In genomic region chr3:84175337-84176315, GRCm38 (mm10) we compare ENCODE assay signal across 8 mouse cellular contexts. TPM values are rescaled to one million over a fixed set of nuclear protein-coding genes. Genes with fewer than 3 reads are reported as not detected.
DNase-seq lines count a peak whose midpoint lies in the region; ATAC-seq and TF ChIP-seq lines count a peak whose summit lies in the region.

No protein-coding gene starts in this region.

- H3K9ac ChIP-seq in CH12.LX (ENCODE audit: insufficient read depth, low read depth) = no peak overlapping the region
- no peak overlapping the region for H3K9ac ChIP-seq in heart, postnatal 0 days (replicated peaks; ENCODE audit: low read depth, low read length)
- H3K9ac ChIP-seq in neural tube, embryonic 15.5 days (replicated peaks) = no peak overlapping the region

- no peaks in the 10 kb centered on the region for H3K9me3 ChIP-seq in CH12.LX (replicated peaks; ENCODE audit: low read length)
- H3K9me3 ChIP-seq in heart, postnatal 0 days (replicated peaks; ENCODE audit: control insufficient read depth, low read length) = no peaks in the 10 kb centered on the region
- no peaks in the 10 kb centered on the region for H3K9me3 ChIP-seq in neural tube, embryonic 15.5 days (replicated peaks)

- H3K36me3 ChIP-seq in CH12.LX (replicated peaks in 1 of 2; ENCODE audit: control insufficient read depth in 1 of 2, insufficient read depth in 1 of 2, low read length in 1 of 2) = peaks cover 0 to 9% of the 10 kb centered on the region in 2 experiments
- H3K36me3 ChIP-seq in heart, postnatal 0 days (replicated peaks; ENCODE audit: control insufficient read depth, insufficient read depth, low read length) = peaks cover 24% of the 10 kb centered on the region
- peaks cover 36% of the 10 kb centered on the region for H3K36me3 ChIP-seq in neural tube, embryonic 15.5 days
- no peaks in the 10 kb centered on the region for H3K36me3 ChIP-seq in testis, adult 2 months (ENCODE audit: control insufficient read depth, insufficient read depth, low read length)

- TF ChIP-seq CTCF in CH12.LX (conservative IDR thresholded peaks at IDR 0.05 in 1 of 2, IDR thresholded peaks at IDR 0.05 in 1 of 2; ENCODE audit: low read depth in 2 of 2, low read length in 2 of 2) = peak; percentile 72 to 97
- peak; percentile 46; the same call in 1 of the 2 replicates for TF ChIP-seq CTCF in bone marrow macrophage, adult 2 months (IDR thresholded peaks at IDR 0.05; ENCODE audit: low read depth, low read length)
- peak; percentile 94 for TF ChIP-seq CTCF in heart, postnatal 0 days (IDR thresholded peaks at IDR 0.05; ENCODE audit: low read depth)
- TF ChIP-seq CTCF in testis, adult 2 months (IDR thresholded peaks at IDR 0.05; ENCODE audit: control insufficient read depth, insufficient read depth, insufficient replicate concordance, low read depth, low read length) = peak; percentile 38; the same call in 1 of the 2 replicates

- in situ Hi-C loops in CH12.LX (cut with MboI; ENCODE audit: low pct_ligation_motif_present, low pct_unique_long_range_greater_than_20kb, low sequenced_read_pairs) = no loop called here

- H3K4me1 ChIP-seq in CH12.LX (ENCODE audit: control insufficient read depth in 1 of 2, insufficient read depth in 2 of 2) = peaks cover 2 to 15% of the 10 kb centered on the region in 2 experiments
- no peaks in the 10 kb centered on the region for H3K4me1 ChIP-seq in bone marrow macrophage, adult 2 months (ENCODE audit: control insufficient read depth, insufficient read depth, low read length)
- no peaks in the 10 kb centered on the region for H3K4me1 ChIP-seq in heart, postnatal 0 days (ENCODE audit: control insufficient read depth, insufficient read depth)
- H3K4me1 ChIP-seq in neural tube, embryonic 15.5 days = no peaks in the 10 kb centered on the region; the same call in 1 of the 2 replicates
- no peaks in the 10 kb centered on the region for H3K4me1 ChIP-seq in testis, adult 2 months (ENCODE audit: control insufficient read depth, insufficient read depth, low read length)

- TF ChIP-seq POLR2A in CH12.LX (IDR thresholded peaks at IDR 0.05; ENCODE audit: low read depth, low read length) = no peak
- no peak for TF ChIP-seq POLR2A in bone marrow macrophage, adult 2 months (IDR thresholded peaks at IDR 0.05; ENCODE audit: borderline replicate concordance, low read depth, low read length)
- no peak for TF ChIP-seq POLR2A in testis, adult 2 months (IDR thresholded peaks at IDR 0.05; ENCODE audit: control insufficient read depth, low read depth, low read length)

- H3K79me2 ChIP-seq in CH12.LX (replicated peaks; ENCODE audit: control insufficient read depth, extremely low read depth, insufficient read depth, poor library complexity, severe bottlenecking) = no peaks in the 10 kb centered on the region

- H3K27ac ChIP-seq in CH12.LX (ENCODE audit: insufficient read depth, low read depth) = no peak overlapping the region
- no peak overlapping the region for H3K27ac ChIP-seq in bone marrow macrophage, adult 2 months (ENCODE audit: insufficient read depth, low read depth, low read length)
- H3K27ac ChIP-seq in heart, postnatal 0 days (ENCODE audit: low read depth) = no peak overlapping the region
- H3K27ac ChIP-seq in neural tube, embryonic 15.5 days (replicated peaks) = no peak overlapping the region
- H3K27ac ChIP-seq in testis, adult 2 months (ENCODE audit: control insufficient read depth, insufficient read depth, low read depth, low read length) = no peak overlapping the region

- TF ChIP-seq RAD21 in CH12.LX (IDR thresholded peaks at IDR 0.05; ENCODE audit: low read depth, low read length) = no peak; the same call in none of the 2 replicates

- H3K27me3 ChIP-seq in CH12.LX (replicated peaks) = no peaks in the 10 kb centered on the region
- no peaks in the 10 kb centered on the region for H3K27me3 ChIP-seq in heart, postnatal 0 days (ENCODE audit: control insufficient read depth, insufficient read depth, low read length)
- no peaks in the 10 kb centered on the region for H3K27me3 ChIP-seq in neural tube, embryonic 15.5 days (replicated peaks)
- H3K27me3 ChIP-seq in testis, adult 2 months (ENCODE audit: control insufficient read depth, insufficient read depth, low read length) = no peaks in the 10 kb centered on the region

- 55% methylated on average over 7 of the region's 7 CpGs for WGBS in heart, postnatal 0 days
- 47% methylated on average over 7 of the region's 7 CpGs for WGBS in neural tube, embryonic 15.5 days

- dilution Hi-C loops in CH12.LX (cut with MboI; ENCODE audit: extremely low pct_ligation_motif_present, extremely low pct_unique_long_range_greater_than_20kb, low sequenced_read_pairs) = no loop called here

- no peak for TF ChIP-seq EP300 in CH12.LX (IDR thresholded peaks at IDR 0.05; ENCODE audit: low read length)
- TF ChIP-seq EP300 in heart, postnatal 0 days (IDR thresholded peaks at IDR 0.05; ENCODE audit: low read depth) = no peak

- no peak overlapping the region for H3K4me2 ChIP-seq in CH12.LX (ENCODE audit: insufficient read depth, low read depth, poor library complexity, severe bottlenecking)
- no peak overlapping the region for H3K4me2 ChIP-seq in heart, postnatal 0 days (ENCODE audit: low read depth, low read length)
- no peak overlapping the region for H3K4me2 ChIP-seq in neural tube, embryonic 15.5 days

- DNase-seq in CH12.LX (ENCODE audit: extremely low read depth) = peak; percentile 84
- DNase-seq in heart, postnatal 0 days (ENCODE audit: low spot score) = peak; percentile 81
- peak; percentile 89 for DNase-seq in kidney, postnatal 10 days
- peak; percentile 70 to 82 for DNase-seq in lung, adult 18-20 months

- no peak overlapping the region for H3K4me3 ChIP-seq in CH12.LX (replicated peaks in 1 of 3; ENCODE audit: low read depth in 2 of 3, low read length in 2 of 3, poor library complexity in 1 of 3)
- no peak overlapping the region for H3K4me3 ChIP-seq in bone marrow macrophage, adult 2 months (ENCODE audit: insufficient read depth, low read length)
- no peak overlapping the region for H3K4me3 ChIP-seq in heart, postnatal 0 days (ENCODE audit: low read depth, low read length)
- no peak overlapping the region for H3K4me3 ChIP-seq in neural tube, embryonic 15.5 days (replicated peaks)
- H3K4me3 ChIP-seq in testis, adult 2 months (ENCODE audit: control insufficient read depth, low read depth, low read length) = no peak overlapping the region

- ATAC-seq in erythroblast, adult 5-6 weeks (replicated peaks; ENCODE audit: low FRiP score, poor library complexity, severe bottlenecking) = peak; percentile 68; the same call in 1 of the 2 replicates
- peak; percentile 51; the same call in 1 of the 2 replicates for ATAC-seq in heart, postnatal 0 days (ENCODE audit: insufficient read depth, low read depth)
- peak; percentile 79 for ATAC-seq in neural tube, embryonic 15.5 days (ENCODE audit: low FRiP score)

TF ChIP-seq in CH12.LX, 34 proteins besides CTCF, POLR2A, EP300 and RAD21:
- peak; percentile 84 for TF ChIP-seq ZNF384 (IDR thresholded peaks at IDR 0.05; ENCODE audit: low read depth, low read length)
- TF ChIP-seq MXI1 (IDR thresholded peaks at IDR 0.05; ENCODE audit: low read depth, low read length) = peak; percentile 42; the same call in 1 of the 2 replicates
- TF ChIP-seq ETS1 (conservative IDR thresholded peaks at IDR 0.05; ENCODE audit: low read depth, low read length) = peak; percentile 15; the same call in 1 of the 2 replicates
- no peak for TF ChIP-seq MAZ (IDR thresholded peaks at IDR 0.05; ENCODE audit: low read depth, low read length)
- TF ChIP-seq IRF4 (IDR thresholded peaks at IDR 0.05; ENCODE audit: low read depth, low read length) = 0 out of 2 replicates have a peak, but pooled peaks have one; percentile 13
- no peak for TF ChIP-seq GABPA (IDR thresholded peaks at IDR 0.05; ENCODE audit: insufficient replicate concordance, low read depth, low read length)
- TF ChIP-seq ZC3H11A (IDR thresholded peaks at IDR 0.05; ENCODE audit: low read depth, low read length) = peak; percentile 87
- TF ChIP-seq SMC3 (IDR thresholded peaks at IDR 0.05; ENCODE audit: low read depth, low read length) = peak; percentile 98
- no peak for TF ChIP-seq MAX (IDR thresholded peaks at IDR 0.05; ENCODE audit: low read length)
- peak; percentile 70; the same call in 1 of the 2 replicates for TF ChIP-seq CHD1 (IDR thresholded peaks at IDR 0.05; ENCODE audit: low read depth, low read length)
- TF ChIP-seq SIN3A (IDR thresholded peaks at IDR 0.05; ENCODE audit: low read length) = 0 out of 2 replicates have a peak, but pooled peaks have one; percentile 34

RNA-seq across cellular contexts. Expression of gene Gm6525, which starts 1.7 kb away (rescaled TPM):
- total RNA-seq in CH12.LX (2012; rRNA removed) (0.17 and 0.21 TPM in 2 replicates), CH12.LX (2014; rRNA removed) (0.31 and 0.41 TPM in 2 replicates)
- 0.34 and 0.71 TPM in 2 replicates for polyA plus RNA-seq in CH12.LX (2012; ENCODE audit: insufficient read length, low read depth)
- 0.87 TPM in 1 of 2 replicates, not detected in the other for polyA plus RNA-seq in bone marrow macrophage, adult 2 months (2012; ENCODE audit: insufficient read depth, insufficient read length, missing spikeins)
- total RNA-seq in erythroblast, adult 5-6 weeks (2015; ENCODE audit: low replicate concordance) = not detected in 2 replicates
- total RNA-seq in erythroblast, adult 5-6 weeks (2017; ENCODE audit: low replicate concordance) = not detected in 2 replicates
- 0.38 TPM in 1 of 2 replicates, not detected in the other for total RNA-seq in heart, postnatal 0 days (2014; rRNA removed; ENCODE audit: low replicate concordance)
- 0.11 and 0.22 TPM in 2 replicates for polyA plus RNA-seq in heart, postnatal 0 days (2015; fragmentation: Nextera tagmentation; extraction: Ambion mirVana)
- 1.9 and 2.4 TPM in 2 replicates for polyA plus RNA-seq in neural tube, embryonic 15.5 days (2015; fragmentation: Nextera tagmentation; extraction: Ambion mirVana)
- 0.40 and 0.43 TPM in 2 replicates for polyA plus RNA-seq in testis, adult 2 months (2012; rRNA removed)

RNA-seq across cellular contexts. Expression of gene Mnd1, which starts 20.0 kb away (rescaled TPM):
- total RNA-seq in CH12.LX (2012; rRNA removed) (13.4 and 14.2 TPM in 2 replicates), CH12.LX (2014; rRNA removed) (23.1 and 24.4 TPM in 2 replicates)
- polyA plus RNA-seq in CH12.LX (2012; ENCODE audit: insufficient read length, low read depth) = 19.0 and 24.0 TPM in 2 replicates
- polyA plus RNA-seq in bone marrow macrophage, adult 2 months (2012; ENCODE audit: insufficient read depth, insufficient read length, missing spikeins) = 2.3 and 2.6 TPM in 2 replicates
- total RNA-seq in erythroblast, adult 5-6 weeks (2015; ENCODE audit: low replicate concordance) = 8.2 TPM in 1 of 2 replicates, not detected in the other
- 3.7 and 7.5 TPM in 2 replicates for total RNA-seq in erythroblast, adult 5-6 weeks (2017; ENCODE audit: low replicate concordance)
- not detected in 2 replicates for total RNA-seq in heart, postnatal 0 days (2014; rRNA removed; ENCODE audit: low replicate concordance)
- 6.6 and 7.5 TPM in 2 replicates for polyA plus RNA-seq in heart, postnatal 0 days (2015; fragmentation: Nextera tagmentation; extraction: Ambion mirVana)
- 1.4 and 4.5 TPM in 2 replicates for polyA plus RNA-seq in neural tube, embryonic 15.5 days (2015; fragmentation: Nextera tagmentation; extraction: Ambion mirVana)
- 1.2 TPM in 2 replicates for polyA plus RNA-seq in testis, adult 2 months (2012; rRNA removed)

Comparison
In these comparisons a context has a peak if more than half of its experiments do, and no peak if none do; other contexts are left out.
1. CTCF ChIP-seq: peak in every context shown above with its lines; median percentile 94 in heart, postnatal 0 days; 84 in CH12.LX; 46 in bone marrow macrophage, adult 2 months; 38 in testis, adult 2 months.